Mouse (Mus musculus) urinary bladder, postnatal 25 days (tissue): ENCODE measurements around the gene Zfp62.
"Not testable (repeated sequence)": the region's sequence is repeated elsewhere in the genome, so short reads cannot be mapped to it uniquely, and the experiment has no call there.

Experiments used
- DNase-seq: peaks from one replicate; pipeline ENCODE4 v3.0.0; 2022; ENCODE audit warnings: low spot score

The Zfp62 gene

DNA sequence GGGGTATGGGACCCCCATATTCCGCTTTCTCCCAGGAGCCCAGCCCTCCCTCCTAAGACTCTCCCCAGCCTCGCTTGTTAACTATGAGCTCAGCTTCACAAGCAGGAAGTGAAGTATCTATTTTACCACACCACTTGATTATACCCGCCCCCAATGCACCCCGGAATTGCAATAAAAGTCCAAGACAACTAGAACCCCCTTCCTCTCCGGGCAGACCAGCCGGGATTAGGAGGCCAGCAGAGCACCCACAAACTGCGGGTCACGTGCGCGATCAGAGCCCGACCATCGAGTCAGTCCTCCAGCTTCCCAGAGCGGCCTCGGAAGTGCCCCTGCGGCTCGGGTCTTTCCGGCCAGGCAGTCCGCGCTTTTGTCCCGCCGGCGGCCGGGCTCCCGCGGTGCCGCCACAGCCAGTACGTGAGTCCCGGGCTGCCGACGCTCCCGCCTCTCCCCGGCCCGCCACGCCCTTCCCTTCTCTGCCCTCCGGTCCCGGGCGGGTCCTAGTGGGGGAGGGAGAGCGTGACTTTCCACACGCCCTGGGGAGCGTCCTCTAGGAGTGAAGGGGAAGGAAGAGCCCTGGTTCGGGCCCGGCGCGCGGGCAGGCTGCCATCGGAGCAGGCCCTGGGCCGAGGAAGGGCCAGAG is at the start of gene Zfp62:
Gene Zfp62, plus strand, starts transcription at position 164 of the 640 bp plus-strand sequence.
- peak; percentile 93 for DNase-seq

DNA sequence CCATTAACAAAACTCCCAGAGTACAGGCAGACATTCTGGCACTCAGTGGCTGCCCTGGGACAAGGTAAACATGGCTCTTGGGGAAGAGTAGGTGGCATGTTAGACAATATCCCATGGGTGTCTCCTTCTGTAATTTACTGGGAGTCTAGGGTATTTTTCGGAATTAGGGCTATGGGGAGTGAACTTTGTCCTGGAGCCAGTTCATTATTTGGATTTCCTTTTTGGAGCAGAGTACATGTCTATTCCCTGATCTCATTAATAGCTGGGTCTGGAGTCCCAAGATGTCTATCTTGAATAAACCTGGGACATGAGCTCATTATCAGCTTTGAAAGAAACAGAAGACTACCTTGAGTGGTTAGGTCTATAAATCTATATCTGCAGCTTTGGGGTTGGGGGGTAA is 49.0 kb upstream of the Zfp62 start, which contains the start of gene Olfr1394:
Gene Olfr1394, plus strand, starts transcription at position 301 of the 400 bp plus-strand sequence.
- no peak for DNase-seq

DNA sequence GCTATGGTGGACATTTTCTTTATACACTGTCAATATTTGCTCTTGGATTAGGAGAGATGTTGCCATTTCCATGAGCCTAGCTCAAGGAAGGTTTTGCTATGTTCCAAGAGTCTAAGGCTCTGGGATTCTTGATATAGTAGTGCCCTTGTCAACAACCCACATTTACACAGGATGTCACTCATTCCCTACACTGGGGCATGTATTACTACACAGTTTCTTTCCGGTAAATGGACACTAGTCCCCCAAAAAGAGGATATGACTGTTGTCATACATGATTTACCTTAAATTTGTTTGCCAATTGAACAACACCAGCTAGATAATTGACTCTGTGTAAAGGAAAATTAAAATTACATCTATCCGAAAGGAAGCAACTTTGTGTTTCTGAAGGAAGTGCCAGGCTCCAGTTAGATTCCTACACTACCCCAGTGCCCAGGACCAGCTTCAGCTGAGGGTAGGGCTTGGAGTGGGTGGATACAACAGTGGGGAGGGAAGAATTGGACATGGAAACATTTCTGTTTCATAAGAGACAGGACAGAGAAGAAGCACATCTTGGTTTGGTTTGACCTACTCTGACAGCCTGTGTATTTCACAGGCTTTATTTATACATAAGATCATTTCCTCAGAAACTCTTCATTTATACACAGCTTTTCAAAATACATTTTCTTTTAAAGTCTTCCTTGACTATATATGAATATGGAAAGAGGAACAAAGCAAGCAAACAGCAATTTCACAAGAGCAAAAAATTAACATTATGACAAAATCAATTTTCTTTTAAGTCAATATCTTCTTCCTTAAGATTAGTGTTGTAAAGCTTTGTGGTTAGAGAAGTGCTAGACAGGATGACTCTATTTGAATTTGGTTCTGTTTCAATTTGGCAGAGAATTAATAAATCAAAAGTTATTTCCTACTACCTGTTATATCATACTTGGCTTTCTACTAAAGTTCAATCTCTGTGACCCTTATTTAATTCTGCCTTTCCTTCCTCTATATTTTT is 46.0 kb upstream of the Zfp62 start:
- DNase-seq: no peak

DNA sequence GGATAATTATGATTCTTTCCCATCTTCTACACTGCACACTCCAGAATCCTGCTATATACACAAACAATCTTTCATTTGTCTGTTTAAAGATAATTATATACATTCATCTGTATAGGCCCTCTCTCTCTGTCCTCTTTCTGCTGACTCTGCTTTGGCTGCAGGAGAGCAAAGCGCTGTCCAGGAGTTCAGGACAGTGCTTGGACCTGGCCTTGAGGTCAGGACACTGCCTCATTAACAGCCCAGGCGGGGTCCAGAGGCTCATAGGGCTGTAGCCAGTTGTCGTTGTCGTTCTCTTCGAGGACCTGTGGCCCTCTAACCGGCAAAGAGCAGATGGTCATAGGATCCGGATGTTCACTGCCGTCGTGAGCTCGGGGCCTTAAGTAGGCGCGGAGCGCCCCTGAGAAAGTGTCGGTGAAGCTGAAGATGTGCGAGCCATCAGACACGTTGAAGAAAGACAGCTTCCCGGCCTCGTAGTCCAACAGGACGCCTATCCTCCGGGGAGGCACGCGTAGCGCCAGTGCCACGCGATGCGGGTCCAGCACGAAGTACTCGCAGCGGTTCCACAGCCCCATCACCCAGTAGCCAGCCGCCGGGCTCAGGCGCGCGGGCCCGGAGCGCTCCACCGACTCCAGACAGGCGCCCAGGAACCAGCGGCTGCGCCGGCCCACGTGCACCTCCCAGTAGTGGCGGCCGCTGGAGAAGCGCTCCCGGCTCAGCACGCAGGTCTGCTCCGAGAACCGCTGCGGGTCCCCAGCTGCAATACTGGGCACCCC is 34.1 kb upstream of the Zfp62 start:
- DNase-seq: no peak

DNA sequence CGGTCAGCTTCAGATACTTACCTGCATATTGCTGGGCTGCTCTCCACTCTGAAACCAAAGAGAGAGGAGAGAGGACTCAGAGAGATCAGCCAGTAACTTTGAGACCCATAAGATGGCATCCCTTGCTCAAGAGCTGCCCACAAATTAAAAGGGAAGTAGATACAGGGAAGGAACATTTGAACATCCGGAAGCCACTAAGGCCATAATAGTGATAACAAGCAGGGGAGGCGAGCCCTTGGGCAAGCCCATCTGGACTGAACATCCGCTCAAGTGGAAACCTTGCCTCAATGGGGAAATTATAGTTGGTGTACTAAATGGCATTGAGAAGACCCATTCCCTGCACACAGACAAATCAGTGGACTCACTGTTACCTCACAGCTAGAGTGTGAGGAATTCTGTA is 32.5 kb upstream of the Zfp62 start:
- no peak for DNase-seq

DNA sequence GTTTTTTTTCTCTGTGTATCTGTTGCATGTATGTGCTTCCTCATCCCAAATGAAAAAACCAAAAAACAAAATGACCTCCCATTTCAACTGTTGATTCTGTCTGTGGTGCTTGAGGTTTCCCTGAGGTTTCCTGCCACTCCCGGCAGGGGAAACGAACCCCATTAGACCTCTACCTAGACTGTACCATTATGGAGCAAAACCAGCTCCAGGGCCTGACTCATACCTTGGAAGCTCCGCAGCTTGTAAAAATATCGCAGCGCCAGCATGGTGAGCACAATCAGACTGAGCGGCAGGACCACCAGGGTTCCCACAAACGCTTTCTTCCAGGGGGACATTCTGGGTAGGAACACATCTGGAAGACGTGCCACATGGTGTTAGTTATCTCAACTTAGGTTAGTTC is 27.7 kb upstream of the Zfp62 start:
- no peak for DNase-seq

DNA sequence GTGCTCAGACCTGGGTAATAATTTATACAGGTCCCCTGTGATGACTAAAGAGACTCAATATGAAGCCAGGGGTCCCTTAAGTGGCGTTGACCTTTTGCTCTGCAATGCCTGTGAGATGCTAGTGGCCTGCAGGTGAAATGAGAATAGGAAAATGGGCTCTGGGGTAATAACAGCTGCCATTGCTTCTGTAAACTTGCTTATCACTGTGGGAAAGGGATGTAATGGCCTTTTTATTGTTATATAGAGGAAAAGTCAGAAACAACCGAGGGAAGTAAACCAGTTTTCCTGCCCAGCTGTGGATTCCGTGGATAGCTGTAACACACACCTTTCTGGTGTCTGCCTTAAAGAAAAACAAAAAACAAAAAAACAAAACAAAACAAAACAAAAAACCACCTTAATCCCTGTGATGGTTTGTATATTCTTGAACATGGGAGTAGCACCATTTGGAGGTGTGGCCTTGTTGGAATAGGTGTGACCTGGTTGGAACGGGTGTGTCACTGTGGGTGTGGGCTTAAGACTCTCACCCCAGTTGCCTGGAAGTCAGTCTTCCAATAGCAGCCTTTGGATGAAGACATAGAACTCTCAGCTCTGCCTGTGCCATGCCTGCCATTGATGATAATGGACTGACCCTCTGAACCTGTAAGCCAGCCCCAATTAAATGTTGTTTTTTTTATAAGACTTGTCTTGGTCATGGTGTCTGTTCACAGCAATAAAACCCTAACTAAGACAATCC is 26.9 kb upstream of the Zfp62 start:
- not testable (repeated sequence) for DNase-seq

DNA sequence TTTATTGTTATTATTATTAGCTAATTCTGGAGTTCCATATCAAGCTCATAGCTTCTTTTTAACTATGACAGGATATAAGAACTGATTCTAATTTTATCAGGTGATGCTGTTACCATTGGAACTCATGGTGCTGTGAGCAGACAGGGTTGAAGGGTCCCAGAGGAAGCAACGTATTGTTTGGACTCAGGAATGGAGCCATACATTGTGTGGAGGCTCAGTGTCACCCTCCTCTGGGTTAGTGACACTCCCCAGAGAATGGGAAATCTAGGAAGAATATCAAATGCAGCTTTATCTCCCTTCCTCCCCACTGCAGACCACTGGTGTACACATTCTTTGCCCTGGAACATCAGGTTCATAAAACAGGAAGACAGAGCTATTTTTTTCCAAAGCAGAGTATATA is 19.9 kb upstream of the Zfp62 start:
- DNase-seq: no peak

DNA sequence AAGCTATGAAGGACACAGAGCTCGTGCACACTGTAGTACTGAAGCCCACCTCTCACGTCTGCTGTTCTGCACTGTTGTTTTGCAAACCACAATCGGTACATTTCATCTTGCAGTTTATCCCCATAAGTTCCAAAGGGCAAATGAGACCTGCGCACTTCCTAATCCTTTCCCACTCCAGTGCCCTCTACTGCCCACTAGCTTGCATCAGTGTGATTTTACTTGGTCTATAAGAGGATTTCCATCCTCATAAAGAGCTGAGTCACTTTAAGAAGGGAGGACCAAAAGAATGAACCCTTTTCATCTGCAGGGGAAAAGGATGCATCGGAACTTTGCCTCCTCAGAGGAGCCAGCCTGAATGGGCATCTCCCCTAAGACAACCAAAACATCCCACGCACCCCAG is 16.6 kb upstream of the Zfp62 start:
- no peak for DNase-seq

DNA sequence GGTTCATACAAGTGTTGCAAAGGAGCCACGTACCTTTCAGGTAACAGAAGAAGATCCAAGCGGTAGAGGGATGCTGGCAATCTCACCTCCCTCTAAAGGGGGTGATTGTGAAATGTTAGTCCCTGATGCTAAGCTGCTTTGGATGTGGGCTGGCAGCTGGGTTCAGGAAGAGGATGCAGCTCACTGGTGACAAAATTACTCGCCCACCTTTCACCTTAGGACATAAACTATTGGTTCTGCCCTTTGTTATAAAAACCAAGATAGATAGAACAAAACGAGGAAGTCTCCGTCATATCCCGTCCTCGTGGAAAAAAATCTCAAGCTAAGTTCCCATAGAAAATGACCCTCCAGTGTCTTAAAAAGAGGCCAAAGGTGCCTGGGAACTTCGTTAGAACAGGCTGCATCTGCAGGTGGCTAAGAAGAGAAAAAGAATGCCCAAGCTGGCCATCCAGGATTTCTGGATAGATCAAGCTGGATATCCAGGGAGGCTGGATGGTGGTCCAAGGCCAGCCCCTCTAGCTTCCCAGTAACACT is 16.1 kb upstream of the Zfp62 start, which contains the start of gene Btnl9:
Gene Btnl9, minus strand, starts transcription at position 205 of the 534 bp plus-strand sequence.
- no peak for DNase-seq

DNA sequence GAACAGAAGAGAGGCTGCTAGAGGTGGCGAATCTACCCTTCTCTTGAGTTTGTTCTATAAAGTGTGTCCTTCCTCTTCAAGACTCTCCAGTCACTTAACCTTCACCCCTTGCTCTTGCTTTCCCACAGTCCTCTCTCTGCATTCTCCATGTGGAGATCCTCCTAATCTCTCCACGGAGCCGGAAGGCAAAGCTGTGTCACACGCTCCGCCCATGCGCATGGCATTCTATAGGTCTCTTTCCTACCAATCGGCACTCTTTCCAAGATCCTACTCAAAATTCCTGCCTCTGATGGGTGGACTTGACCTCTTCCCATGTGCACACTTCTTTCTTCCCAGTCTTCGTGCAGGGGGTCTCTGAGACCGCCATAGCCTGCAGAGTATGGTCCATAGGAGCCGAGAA is 15.4 kb upstream of the Zfp62 start:
- no peak for DNase-seq

DNA sequence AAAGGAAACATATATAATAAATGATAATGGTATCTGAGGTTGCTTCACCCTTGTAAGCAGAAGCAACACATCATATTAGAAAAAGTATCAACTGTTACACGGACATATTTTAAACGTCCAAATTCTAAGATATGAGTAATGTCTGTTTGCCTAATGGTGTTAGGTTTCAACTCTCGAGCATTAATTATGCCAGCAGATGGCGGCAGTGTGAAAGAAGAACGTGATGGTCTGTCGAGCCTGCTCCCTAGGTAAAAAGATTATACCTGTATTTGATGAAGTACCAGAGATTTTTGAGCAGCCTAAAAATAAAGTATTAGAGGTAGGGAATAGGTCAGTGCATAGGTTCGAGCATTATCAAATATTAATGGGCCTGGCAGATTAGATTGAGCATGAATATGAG is 13.4 kb upstream of the Zfp62 start:
- DNase-seq: peak; percentile 57

DNA sequence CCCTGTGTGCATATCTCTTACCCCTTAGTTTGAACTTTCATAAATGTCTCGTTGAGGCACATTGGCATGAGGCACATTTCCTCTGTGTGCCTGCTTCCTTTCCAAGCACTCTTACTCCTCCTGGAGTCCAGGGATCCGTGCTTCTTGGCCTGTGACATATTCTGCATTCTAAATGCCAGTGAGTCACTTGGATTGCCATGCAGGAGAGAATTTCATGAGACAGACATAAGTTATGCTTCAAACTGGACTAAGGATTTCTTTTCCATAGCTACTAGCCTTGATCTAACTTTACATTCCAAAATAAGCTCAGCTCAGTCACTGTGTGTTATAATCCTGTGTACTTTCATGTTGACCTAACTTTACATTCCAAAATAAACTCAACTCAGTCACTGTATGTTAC is 12.0 kb upstream of the Zfp62 start:
- DNase-seq: no peak

DNA sequence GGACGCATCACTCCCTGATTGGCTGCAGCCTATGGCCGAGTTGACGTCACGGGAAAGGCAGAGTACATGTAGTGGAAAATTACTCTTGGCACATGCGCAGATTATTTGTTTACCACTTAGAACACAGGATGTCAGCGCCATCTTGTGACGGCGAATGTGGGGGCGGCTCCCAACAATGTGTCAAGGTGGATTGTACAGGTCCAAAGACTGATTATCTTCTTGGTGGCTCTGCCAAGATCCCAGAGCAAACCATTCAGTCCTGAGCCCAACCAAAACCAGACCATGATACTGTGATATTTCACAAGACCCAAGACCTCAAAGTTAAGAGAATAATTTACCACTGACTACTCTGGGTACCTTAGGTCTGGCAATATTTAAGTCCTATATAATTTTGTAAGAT is 8.3 kb upstream of the Zfp62 start:
- DNase-seq: not testable (repeated sequence)

DNA sequence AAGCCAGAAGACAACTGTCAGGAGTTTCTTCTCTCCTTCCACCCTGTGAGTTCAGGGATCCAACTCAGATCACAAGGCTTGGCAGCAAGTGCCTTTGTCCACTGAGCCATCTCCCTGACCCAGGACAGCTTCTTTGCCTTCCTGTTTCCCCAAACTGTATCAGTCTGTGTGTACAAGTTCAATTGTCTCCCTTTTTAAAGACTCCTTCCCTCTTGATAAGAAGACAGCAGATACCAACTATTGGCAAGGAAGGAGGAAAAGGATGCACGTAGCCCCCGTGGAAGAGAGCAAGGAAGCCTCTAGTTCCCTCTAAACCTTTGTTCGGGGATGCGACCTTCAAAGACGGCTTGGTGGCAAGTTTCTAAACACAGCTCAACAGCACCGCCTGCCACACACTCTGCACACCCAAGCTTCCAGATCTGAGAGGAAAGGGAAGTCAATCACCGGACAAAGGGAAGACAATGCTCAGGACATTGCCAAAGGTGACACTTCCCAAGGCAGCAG is 7.2 kb upstream of the Zfp62 start:
- no peak for DNase-seq

DNA sequence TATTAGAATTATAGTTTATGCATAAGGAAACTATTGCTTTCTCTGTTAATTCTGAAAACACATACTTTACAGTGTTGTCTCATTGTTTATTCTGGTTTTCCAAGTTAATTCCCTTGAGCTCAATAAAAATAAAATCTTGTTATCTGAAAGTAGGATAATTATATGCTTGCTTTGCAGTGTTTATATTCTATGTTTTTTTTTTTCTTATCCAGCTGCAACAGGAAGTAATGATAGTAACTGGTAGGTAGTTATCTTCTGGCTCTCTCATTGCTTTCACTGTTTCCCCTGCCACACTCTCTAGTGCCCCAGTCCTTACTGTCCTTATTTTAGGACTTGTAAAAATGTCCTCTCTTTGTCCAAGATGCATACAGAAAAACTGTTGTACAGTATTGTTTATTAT is 2.4 kb upstream of the Zfp62 start:
- no peak for DNase-seq

DNA sequence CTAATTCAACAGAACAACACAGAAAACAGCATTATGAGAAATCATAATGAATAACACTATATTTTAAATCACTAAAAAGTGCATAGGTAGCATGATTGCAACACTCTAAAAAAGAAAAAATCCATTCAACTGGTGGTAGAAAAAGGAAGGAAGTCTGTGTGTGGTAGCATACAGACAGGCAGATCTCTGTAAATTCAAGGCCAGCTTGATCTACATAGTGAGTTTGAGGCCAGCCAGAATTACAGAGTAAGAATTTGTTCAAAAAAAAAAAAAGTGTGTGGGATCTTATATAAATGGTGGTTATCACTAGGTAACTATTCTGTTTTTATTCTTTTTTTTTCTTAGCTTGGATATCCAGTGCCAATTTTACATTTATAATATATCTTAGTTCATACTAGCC is 1.9 kb upstream of the Zfp62 start:
- no peak for DNase-seq

DNA sequence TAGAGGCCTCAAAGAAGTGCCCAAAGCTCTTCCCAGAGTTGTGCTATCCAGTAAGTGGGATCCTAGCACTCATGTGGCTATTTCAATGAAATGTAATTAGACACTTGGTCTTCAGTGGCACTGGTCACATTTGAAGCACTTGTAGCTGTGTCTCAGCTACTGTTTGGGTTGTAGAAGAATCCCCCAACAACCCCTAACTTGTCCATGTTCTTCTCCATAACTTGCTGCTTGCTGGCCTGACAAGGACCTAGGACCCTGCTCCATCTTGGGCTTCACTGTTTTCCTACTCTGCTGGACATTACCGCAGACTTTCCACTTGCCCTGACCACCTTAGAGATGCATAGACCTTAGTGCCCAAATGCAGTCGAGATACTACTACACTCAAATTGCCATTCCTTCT is 1.0 kb upstream of the Zfp62 start:
- no peak for DNase-seq

DNA sequence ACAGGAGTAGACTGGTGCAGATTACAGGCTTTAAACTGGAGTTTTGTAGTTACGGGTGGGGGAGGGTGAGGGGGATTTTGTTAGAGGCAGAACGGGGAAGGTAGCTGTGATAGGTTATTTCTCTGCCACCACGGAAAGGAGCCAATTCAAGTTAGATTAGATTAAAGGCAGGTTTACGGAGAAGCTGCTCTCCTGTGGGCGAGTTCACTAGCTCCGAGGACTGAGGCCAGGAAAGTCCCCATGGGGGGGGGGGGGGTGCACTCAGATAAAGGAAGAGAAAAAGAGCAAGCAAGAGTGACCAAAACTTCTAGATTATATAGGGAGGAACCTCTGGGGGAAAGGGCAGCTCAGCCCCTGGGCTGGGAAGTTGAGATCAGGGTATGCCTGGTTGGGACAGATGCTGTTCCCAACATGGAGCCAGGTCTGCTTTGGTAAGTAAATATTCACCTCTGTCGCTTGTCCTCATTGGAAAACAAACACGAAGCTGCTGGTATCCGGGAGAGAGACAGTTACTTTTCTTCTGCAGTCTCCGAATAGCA is 500 bp upstream of the Zfp62 start:
- peak; percentile 15 for DNase-seq

DNA sequence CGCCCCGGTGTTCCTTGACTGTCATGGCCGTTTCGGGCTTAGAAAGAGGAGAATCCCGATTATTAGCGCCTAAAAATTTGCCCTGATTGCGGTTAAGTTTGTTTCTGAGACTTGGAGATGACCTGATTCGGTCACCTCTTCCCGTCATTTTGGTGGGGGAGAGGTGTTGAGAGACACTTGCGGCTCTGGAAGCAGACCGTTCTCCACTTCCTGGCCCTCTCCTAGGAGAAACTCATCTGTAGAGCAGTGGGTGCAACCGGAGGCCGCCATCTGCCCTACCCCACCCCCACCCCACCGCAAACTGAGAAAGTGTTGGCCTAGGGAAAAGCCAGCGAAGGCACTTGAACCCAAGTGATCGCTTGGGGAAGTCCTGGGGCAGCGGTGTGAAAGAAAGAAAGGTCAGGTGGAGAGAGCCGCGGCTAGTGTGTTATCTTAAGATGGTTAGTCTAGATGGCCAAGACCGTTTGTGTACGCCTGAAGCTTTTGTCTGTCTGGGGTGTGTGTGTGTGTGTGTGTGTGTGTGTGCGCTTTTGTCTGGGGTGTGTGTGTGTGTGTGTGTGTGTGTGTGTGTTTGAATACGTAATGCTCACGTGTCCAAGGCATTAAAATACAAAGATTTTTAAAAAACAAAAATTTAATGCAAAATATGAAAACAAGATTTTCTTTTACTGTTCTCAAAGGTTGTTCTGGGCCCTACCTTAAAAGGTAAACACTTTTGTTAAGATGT is 842 bp downstream of the Zfp62 start:
- DNase-seq: peak; percentile 10
